Mouse (Mus musculus) adrenal gland, postnatal 25 days (tissue): ENCODE results near the gene Cox10. TPM values are rescaled to one million over a fixed set of nuclear protein-coding genes. Genes with fewer than 3 reads are reported as not detected.

Experiments used
- DNase-seq: peaks from one replicate; pipeline ENCODE4 v3.0.0; 2021; ENCODE audit warnings: mixed read lengths
- total RNA-seq: library from RNA; stranded (reverse); gene quantifications from 2 replicates; pipeline ENCODE4 v1.2.3, GENCODE M21; 2021

Cox10 gene
- total RNA-seq, 1 experiment from 2014 or later: 20.8 TPM

DNA sequence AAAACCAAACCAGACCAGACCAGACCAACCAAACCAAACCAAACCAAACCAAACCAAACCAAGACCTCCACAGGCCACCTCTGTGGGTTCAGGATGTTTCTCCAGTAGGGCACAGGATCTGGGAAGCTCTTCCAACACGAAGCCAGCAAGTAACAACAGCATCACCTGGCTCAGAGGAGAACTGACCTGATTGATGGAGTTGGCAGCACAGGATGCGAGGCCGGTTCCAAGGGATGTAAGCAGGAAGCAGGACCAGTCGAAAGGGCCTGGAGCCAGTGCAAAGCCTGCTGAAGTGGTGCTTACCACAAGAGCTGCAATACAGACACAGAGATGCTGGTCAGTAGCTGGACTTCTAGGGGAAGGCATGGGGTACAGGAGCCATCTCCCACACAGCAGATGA, 34.2 kb downstream of the Cox10 start:
- no peak for DNase-seq

DNA sequence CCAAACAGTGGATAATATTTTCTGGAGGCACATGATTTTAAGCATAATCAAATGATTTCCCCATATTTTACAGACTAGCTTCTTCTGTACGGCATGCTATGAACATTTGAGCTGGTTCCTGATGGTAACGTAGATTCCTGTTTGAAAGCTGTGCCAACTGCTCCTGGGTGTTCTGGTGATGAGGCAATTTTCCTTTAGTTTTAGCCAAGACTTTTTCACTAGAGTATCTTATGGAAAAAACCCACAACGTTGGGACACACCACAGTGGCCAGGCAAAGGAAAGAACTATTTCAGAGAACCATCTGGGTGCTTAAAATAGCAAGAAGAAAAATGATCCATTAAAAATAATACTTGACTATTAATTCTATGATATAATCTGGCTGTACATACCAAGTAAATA, 35.2 kb downstream of the Cox10 start:
- no peak for DNase-seq

GRCm38 (mm10) chr11:64041281-64041680, 38.0 kb downstream of the Cox10 start:
- no peak for DNase-seq

DNA sequence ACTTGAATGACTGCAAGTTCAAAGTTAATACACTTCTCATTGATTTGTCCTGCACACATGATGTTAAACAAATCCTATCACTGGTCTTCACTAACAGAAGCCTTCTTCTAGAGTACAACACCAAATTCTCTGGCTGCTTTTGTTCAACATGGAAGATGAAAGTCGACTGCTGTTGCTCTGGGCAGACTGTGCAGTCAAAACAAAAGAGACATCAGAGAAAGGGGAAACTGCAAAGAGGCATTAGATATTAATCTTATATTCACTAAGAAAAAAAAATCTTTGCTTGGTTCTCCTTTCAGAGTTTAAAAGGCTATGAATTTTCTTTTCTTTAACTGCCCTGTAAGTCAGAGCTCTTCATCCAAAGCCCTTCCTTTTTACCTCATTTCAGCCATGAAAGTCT, 39.7 kb downstream of the Cox10 start:
- no peak for DNase-seq

GRCm38 (mm10) chr11:64037471-64038125, 41.7 kb downstream of the Cox10 start:
- no peak for DNase-seq

- DNase-seq: no peak
Observed at GRCm38 (mm10) chr11:64036306-64036705, 43.0 kb downstream of the Cox10 start.

- DNase-seq: no peak
Observed at GRCm38 (mm10) chr11:64035709-64036108, 43.6 kb downstream of the Cox10 start.

GRCm38 (mm10) chr11:64034686-64035085, 44.6 kb downstream of the Cox10 start:
- DNase-seq: no peak

DNA sequence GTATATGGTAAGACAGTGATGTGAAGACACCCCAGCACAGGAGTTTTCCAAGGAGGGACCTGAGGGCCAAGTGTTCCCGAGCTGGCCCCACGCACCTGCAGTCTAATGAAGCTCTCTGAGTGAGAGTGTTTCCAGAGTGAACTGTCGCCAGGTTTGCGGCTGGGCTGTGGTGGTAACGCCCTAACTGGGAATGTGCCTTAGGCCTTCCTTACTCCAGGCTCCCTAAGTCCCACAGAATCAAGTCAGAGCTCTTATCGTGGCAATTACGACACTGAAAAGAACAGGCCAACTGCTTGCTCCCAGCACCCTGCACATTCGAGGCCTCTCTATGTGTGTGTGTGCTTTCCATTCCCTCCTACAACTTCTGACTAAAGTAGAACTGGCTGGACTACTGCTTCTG, 51.8 kb downstream of the Cox10 start:
- DNase-seq: no peak

DNA sequence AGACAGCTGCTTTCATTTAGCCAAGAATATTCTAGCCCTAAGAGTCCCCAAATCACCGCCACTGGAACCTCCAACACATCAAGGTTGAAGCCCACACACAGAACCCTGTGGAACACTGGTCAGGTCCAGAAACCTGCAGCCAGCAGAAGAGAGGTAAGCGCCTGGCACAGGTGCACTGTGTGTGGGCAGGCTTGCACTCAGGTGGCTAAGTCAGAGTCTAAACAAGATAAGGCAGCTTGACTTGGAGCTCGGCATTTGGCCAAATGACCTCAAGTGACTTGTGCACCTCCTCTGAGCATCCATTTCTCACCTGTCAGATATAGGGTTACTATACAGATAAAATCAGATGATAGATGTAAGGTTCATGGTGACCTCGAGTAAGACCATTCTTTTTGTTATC, 53.4 kb downstream of the Cox10 start:
- DNase-seq: no peak

DNA sequence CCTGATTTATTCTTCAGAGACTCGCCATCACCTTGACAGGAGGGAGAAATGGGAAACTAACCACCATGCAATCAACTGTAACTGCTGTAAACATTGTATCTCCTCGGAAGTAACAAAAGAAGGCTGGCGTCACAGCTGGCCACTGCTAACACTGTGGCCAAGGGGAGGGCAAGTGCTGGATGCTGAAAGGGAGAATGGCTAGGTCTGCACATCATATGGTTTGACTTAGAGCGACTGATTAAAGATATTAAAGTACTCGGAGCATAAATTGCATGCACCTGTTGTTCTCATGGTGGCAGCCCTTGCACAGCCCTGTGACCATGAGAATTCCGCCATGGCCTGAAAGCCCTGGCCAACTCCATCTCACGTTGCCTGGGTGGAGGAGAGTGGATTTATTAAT, 54.7 kb downstream of the Cox10 start:
- DNase-seq: no peak

- no peak for DNase-seq
Observed at GRCm38 (mm10) chr11:64023380-64023981, 55.8 kb downstream of the Cox10 start.

GRCm38 (mm10) chr11:64022403-64023047, 56.7 kb downstream of the Cox10 start:
- no peak for DNase-seq

DNA sequence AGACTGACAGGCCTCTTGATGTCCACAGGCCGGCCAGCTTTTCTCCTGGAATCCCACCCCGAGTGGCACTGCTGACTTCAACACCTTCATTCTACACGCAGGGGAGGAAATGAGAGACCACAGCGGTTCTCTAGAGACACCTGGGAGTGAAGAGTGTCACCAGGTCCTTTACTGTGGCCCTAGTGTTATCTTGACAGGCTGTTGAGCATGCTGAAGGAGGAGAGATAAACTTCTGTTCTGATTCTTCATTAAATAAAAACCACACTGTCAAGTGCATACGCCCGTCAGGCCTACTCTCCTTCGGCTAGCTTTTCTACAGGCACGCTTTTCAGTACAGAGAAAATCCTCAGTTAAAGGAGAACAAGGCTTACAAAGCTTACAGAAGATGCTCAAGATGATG, 60.0 kb downstream of the Cox10 start:
- DNase-seq: no peak

- no peak for DNase-seq
Observed at GRCm38 (mm10) chr11:64018165-64018564, 61.1 kb downstream of the Cox10 start.

DNA sequence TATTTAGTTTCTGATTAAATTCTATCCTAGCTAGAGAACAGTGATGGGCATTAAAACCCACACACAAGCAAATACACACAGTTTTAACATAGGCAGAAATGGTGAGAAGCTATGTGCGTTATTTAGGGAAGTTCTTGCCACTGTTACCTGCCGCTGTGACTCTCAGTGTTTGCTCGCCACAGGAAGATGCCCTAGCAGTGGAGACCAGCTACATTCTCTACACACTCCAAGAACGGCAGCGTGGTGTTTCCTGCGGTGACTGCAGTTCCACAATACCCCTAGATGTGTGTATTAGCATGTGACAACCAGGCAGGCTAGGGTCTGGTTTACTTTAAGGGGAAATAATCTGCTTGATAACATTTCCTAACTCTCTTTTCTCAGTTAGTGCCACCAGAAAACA, 64.0 kb downstream of the Cox10 start:
- DNase-seq: no peak

GRCm38 (mm10) chr11:64010724-64011496, 68.4 kb downstream of the Cox10 start:
- no peak for DNase-seq

DNA sequence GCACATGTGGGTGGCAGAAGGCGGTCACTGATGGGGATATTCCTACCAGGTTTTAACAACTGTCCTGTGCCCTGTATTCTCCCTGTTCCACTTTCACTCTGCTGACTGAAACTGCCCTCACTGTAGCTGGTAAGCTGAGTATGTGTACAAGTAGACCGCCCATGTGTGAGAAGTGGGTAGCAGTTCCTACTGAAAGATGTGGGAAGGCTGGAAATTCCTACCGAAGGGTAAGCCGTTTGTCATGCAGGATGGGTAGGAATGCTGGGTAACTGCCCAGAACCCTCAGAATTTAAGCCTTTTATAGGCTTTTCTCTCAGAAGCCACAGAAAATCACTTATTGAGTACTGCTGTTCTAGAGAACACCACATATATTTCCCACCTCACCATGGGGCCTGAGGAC, 75.1 kb downstream of the Cox10 start:
- DNase-seq: no peak

DNA sequence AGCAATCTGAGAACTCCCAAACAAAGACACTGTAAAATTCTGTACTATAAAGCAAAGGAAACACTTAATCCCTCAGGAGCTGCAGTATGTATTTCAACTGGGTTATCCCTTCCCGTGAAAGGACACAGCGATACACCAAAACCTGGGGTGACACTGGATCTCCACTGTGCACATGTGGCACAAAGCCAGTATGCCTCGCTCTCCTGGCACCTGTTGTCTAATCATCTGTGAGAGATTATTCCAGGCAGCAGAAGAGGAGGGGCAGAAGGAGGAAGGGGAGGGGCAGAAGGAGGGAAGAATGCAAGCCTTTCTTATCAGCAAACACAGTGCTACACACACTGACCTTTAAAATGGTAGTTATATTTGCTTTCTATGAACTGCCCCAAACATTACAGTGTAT, 75.8 kb downstream of the Cox10 start:
- no peak for DNase-seq

DNA sequence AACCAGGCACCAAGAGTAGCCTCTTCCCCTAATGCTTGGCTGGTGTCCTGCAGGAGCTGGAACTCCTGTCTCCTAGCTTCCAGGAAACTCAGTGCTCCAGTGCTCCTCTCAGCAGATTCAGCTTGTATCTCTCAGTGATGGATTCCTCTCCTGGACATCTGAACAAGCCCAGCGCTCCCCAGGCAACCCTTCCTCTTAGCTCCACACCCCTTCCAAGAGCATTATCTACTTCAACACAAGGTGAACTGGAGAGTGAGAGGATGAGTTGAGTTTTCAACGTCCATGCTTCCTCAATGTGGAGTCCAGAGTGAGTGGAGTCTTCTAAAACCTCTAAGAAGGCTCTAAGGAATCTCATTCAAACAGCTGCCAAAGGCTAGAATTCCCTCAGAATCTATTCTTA, 76.6 kb downstream of the Cox10 start:
- DNase-seq: no peak

- DNase-seq: no peak
Observed at GRCm38 (mm10) chr11:64001111-64001510, 78.2 kb downstream of the Cox10 start.

DNA sequence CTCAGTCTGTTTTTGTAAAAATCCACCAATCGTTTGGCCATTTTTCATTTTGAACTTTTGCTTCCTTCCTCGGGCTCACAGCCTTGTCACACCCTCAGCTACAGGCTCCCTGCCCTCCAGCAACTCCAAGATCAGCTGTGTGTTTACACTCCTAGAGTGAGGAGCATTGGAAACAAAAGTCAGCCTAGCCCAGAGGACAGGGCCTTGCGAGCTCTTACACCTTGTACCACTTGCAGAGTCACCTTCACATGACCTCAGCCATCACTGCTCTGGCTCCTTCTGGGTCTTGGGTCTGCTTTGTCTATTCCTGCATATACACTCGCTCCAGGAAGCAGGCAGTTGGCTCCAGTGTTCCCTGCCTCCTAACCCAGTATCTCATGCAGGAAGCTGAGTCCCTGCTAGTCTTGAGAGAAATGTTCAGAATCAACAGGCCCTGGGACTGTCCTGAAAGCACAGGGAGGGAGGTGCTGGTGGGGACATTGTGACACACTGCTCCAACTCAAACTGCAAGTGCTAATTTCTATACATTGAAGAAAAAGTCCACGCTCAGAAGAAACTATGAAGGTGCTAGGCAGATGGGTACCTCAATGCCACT, 79.0 kb downstream of the Cox10 start:
- DNase-seq: no peak

GRCm38 (mm10) chr11:63999431-63999830, 79.8 kb downstream of the Cox10 start:
- no peak for DNase-seq
